Mouse (Mus musculus) embryonic facial prominence, embryonic 15.5 days (tissue): ENCODE measurements around the gene Def8. TPM values are rescaled to one million over a fixed set of nuclear protein-coding genes. Genes with fewer than 3 reads are reported as not detected.

Experiments
- polyA plus RNA-seq: library from polyadenylated mRNA; unstranded; fragments of >200 nt; fragmentation: Nextera tagmentation; extraction: Ambion mirVana; gene quantifications from 2 replicates; pipeline ENCODE4 v1.2.1, GENCODE M21; 2015

Gene Def8
- polyA plus RNA-seq, 1 experiment from 2014 or later: 40.4 TPM

Other genes with a start within 250 kb of the Def8 start
- gene Dpep1, start 237.3 kb upstream of the Def8 start, polyA plus RNA-seq: 14.3 and 18.6 TPM in 2 replicates
- 165 TPM in 2 replicates for gene Chmp1a, start 210.8 kb upstream of the Def8 start, polyA plus RNA-seq
- gene Spata33, start 210.7 kb upstream of the Def8 start, polyA plus RNA-seq: 6.9 and 9.8 TPM in 2 replicates
- 36.2 and 38.3 TPM in 2 replicates for gene Cdk10, start 198.7 kb upstream of the Def8 start, polyA plus RNA-seq
- 5.7 and 6.8 TPM in 2 replicates for gene Spata2l, start 187.3 kb upstream of the Def8 start, polyA plus RNA-seq
- 26.3 and 28.7 TPM in 2 replicates for gene Zfp276, start 169.3 kb upstream of the Def8 start, polyA plus RNA-seq
- gene Vps9d1, start 169.2 kb upstream of the Def8 start, polyA plus RNA-seq: 28.0 and 31.4 TPM in 2 replicates
- gene Fanca, start 105.0 kb upstream of the Def8 start, polyA plus RNA-seq: 21.0 and 25.4 TPM in 2 replicates
- gene Spire2, start 90.8 kb upstream of the Def8 start, polyA plus RNA-seq: 2.5 and 3.4 TPM in 2 replicates
- gene Tcf25, start 49.8 kb upstream of the Def8 start, polyA plus RNA-seq: 174 and 176 TPM in 2 replicates
- gene Mc1r, start 16.4 kb upstream of the Def8 start, polyA plus RNA-seq: 0.38 and 0.47 TPM in 2 replicates
- 43.1 and 48.1 TPM in 2 replicates for gene Tubb3, start 12.1 kb upstream of the Def8 start, polyA plus RNA-seq
- gene Afg3l1, start 54.4 kb downstream of the Def8 start, polyA plus RNA-seq: 50.5 and 55.8 TPM in 2 replicates
- 10.0 and 11.2 TPM in 2 replicates for gene Dbndd1, start 91.9 kb downstream of the Def8 start, polyA plus RNA-seq
- 33.8 and 36.7 TPM in 2 replicates for gene Gas8, start 95.3 kb downstream of the Def8 start, polyA plus RNA-seq
- gene Rhou, start 230.4 kb downstream of the Def8 start, polyA plus RNA-seq: 9.0 and 10.3 TPM in 2 replicates